Mouse (Mus musculus) erythroblast, embryonic 14.5 days (primary cell): Measurements from ENCODE around the gene Drg1. TPM values are rescaled to one million over a fixed set of nuclear protein-coding genes. Genes with fewer than 3 reads are reported as not detected.

ENCODE experiments used
- H3K27me3 ChIP-seq: 2 replicates; pipeline ENCODE4 v1.6.1; 2012; ENCODE audit warnings: inconsistent platforms; ENCODE audit not compliant: control insufficient read depth
- H3K36me3 ChIP-seq: 2 replicates; pipeline ENCODE4 v1.6.1; 2012; ENCODE audit warnings: mild to moderate bottlenecking, inconsistent platforms; ENCODE audit not compliant: control insufficient read depth
- H3K4me1 ChIP-seq: 2 replicates; pipeline ENCODE4 v1.6.1; 2012; ENCODE audit warnings: inconsistent platforms; ENCODE audit not compliant: control insufficient read depth
- H3K4me3 ChIP-seq: replicated peaks from 2 replicates; pipeline ENCODE3; 2012; ENCODE audit warnings: moderate library complexity, mild to moderate bottlenecking, inconsistent platforms
- H3K9me3 ChIP-seq: 2 replicates; pipeline ENCODE4 v1.6.1; 2012; ENCODE audit warnings: low read length, inconsistent platforms, mixed read lengths; ENCODE audit not compliant: control insufficient read depth
- GATA1 ChIP-seq: IDR thresholded peaks from 2 replicates; pipeline ENCODE4 v1.6.1; 2012; ENCODE audit warnings: low read length, inconsistent platforms, mixed read lengths
- TAL1 ChIP-seq: IDR thresholded peaks from 3 replicates; pipeline ENCODE4 v1.6.1; 2012; ENCODE audit warnings: low read length, inconsistent platforms, mixed read lengths
- polyA plus RNA-seq: library from polyadenylated mRNA; stranded (reverse); fragments of >175 nt; gene quantifications from 2 replicates; pipeline ENCODE4 v1.2.3, GENCODE M21; 2012

Drg1 gene
- 3.4 and 5.6 TPM in 2 replicates for polyA plus RNA-seq

DNA sequence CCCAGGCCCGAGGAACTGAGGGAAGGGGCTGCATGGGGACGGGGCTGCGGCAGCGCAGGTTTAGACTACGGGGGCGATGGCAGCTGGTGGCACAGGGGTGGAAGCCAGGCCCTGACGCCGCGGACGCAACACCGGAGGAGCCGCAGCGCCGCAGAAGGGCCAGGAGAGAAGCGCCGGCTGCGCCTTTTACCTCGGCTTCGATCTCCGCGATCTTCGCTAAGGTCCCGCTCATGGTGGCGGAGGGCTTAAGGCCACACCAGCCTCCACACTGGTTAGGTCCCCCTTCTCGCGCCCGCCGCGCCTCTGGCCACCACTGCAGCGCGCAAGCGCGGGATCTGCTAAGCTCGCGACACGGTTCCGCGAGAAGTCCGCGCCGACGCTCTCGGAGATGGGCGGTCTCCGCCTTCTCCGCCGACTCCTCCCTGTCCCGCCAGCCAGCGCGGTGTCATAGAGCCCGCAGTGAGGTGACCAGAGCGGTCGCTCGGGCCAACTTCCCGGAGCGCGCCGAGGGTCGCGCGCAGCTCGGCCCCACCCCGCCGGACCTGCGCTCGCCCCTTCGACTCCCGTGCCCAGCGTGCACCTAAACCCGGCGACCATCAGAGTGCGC is at the start of gene Drg1:
Gene Drg1 (minus strand): TSS at position 337 of the 607 bp plus-strand sequence.
- Histone ChIP-seq H3K4me3 (peak within 1 kb of the TSS; percentile 70), H3K9me3 (no peaks in the 10 kb centered on the region), H3K4me1 (peaks cover 32% of the 10 kb centered on the region), H3K27me3 (no peaks in the 10 kb centered on the region), H3K36me3 (peaks cover 36% of the 10 kb centered on the region)
- TF ChIP-seq TAL1 (no peak), GATA1 (no peak)

DNA sequence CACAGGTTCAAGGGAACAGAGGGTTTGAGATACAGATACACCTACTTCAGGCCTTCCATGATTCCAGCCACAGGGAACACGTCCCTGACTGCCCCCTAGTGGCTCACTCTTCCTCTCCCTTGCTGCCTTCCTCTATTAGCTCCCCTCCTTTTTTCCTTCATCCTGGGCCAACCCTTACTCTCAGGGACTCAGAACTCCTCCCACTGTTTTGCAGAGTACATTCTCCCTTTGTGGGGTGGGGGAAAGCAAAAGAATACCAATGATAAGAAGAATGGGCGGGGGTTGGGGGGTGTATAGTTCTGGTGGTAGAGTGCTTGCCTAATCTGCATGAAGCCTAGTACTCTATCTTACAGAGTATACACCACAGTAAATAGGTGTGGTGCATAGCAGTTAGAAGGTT is 47.9 kb upstream of the Drg1 start:
- Histone ChIP-seq H3K27me3 (no peaks in the 10 kb centered on the region), H3K4me3 (no peak overlapping the region), H3K36me3 (peaks cover 35% of the 10 kb centered on the region), H3K9me3 (no peaks in the 10 kb centered on the region), H3K4me1 (peaks cover 27% of the 10 kb centered on the region)
- TF ChIP-seq GATA1 (no peak), TAL1 (no peak)

DNA sequence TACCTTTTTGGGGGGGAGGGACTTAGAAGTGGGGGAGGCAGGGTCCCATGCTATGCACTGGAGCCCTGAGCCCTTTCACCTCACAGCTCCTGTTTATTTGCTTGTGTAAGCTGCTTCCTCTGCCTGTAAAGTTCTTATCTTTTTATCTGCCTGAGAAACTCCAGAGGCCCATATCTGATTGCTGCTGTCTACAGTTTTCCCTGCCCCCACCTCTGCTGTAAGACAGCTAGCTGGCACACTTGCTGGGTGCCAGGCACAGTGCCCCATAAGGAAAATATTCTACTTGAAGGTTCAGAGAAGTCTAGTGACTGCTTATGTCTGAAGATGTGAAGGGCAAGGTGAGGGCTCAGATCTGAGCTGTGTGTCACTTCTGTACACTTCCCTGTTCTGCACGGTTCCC is 47.1 kb upstream of the Drg1 start:
- Histone ChIP-seq H3K4me1 (peaks cover 27% of the 10 kb centered on the region), H3K4me3 (no peak overlapping the region), H3K27me3 (no peaks in the 10 kb centered on the region), H3K36me3 (peaks cover 44% of the 10 kb centered on the region), H3K9me3 (no peaks in the 10 kb centered on the region)
- no peak for TF ChIP-seq GATA1
- no peak for TF ChIP-seq TAL1

DNA sequence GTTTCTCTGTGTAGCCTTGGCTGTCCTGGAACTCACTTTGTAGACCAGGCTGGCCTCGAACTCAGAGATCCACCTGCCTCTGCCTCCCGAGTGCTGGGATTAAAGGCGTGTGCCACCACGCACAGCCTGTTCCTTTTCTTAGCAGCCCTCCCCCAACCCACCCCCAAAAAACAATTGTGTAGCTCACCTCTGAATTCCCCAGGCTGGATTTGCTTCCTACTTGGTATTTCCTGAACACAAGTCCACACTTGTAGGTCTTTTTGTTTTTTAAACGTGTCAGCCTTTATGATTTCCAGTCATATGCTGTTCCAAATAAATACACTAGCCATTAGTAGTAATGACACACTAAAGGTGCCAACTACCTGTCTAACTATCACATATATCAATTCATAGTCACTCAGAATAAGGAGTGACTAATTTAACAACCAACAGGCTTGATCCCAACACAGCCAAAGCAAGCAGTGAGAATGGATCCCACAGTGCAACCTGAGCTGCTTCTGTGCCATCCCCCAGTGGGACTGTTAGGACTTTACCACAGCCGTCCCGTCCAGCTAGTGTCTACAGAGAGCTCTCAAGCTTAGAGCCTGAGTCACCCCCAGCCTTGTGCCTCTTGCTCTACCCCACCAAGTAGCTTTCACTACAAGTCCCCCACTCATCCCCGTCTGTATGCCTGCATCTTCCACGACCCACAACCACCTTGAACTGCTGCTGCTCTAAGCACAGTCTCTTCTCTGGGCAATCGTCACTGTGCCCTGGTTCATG is 45.6 kb upstream of the Drg1 start:
- no peaks in the 10 kb centered on the region for H3K9me3 ChIP-seq
- H3K4me1 ChIP-seq, result peaks cover 27% of the 10 kb centered on the region
- H3K36me3 ChIP-seq, result peaks cover 59% of the 10 kb centered on the region
- H3K27me3 ChIP-seq, result no peaks in the 10 kb centered on the region
- TF ChIP-seq TAL1, result no peak
- TF ChIP-seq GATA1, result no peak
- no peak overlapping the region for H3K4me3 ChIP-seq

DNA sequence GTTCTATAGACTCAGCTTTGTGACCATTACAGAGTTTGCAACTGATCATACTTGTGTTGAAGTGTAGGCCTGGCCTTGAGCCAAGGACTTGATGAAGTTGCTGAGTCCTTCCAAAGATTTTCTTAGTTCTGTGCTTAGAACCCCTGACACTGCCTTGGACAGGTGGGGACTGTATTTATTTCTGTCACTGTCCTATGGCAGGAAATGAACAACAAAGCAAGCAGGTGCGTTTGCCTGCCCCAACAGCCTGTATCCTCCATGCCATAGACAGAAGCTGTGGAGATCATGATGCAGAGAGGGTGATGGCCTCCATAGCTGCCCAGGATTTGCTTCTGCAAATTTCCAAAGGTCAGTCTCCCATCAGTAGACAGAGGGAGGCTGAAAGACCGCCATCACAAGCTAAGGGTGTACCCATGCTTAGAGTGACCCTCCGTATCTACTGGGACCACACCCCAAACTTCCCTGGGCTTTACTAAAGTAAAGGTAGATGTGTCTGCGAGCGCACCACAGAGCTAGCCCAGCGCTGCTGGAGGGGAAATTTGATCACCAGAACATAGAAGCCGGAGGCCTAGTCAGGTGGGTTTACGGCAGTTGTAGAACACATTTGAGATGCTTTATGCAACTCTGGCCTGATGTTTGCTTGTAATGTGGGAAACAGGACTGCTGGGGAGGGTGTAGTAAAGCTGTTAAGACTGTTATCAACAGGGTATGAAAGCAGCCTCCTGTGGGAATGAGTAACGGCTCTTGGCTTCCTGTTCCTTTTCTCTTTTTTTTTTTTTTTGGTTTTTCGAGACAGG is 44.8 kb upstream of the Drg1 start:
- peaks cover 27% of the 10 kb centered on the region for H3K4me1 ChIP-seq
- no peak overlapping the region for H3K4me3 ChIP-seq
- TF ChIP-seq GATA1 (no peak), TAL1 (no peak)
- no peaks in the 10 kb centered on the region for H3K27me3 ChIP-seq
- H3K9me3 ChIP-seq, result no peaks in the 10 kb centered on the region
- peaks cover 67% of the 10 kb centered on the region for H3K36me3 ChIP-seq

DNA sequence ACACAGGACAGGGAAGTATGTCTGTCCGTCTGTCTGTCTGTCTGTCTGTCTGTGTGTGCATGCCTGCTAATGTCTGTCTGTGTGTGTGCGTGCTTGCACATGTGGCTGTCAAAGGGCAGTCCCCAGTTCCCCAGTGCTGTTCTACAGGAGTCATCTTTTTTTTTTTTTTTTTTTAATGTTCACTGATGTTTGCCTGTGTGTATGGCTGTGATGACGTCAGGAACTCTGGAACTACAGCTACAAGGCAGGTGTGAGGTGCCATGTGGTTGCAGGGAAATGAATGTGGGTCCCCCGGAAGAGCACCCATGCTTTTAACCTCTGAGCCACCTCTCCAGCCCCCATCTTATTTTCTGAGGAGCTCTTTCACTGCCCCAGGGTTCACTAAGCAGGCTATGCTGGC is 43.7 kb upstream of the Drg1 start:
- Histone ChIP-seq H3K27me3 (no peaks in the 10 kb centered on the region), H3K4me1 (peaks cover 27% of the 10 kb centered on the region), H3K9me3 (no peaks in the 10 kb centered on the region), H3K36me3 (peaks cover 78% of the 10 kb centered on the region), H3K4me3 (no peak overlapping the region)
- TF ChIP-seq GATA1 (no peak), TAL1 (no peak)

DNA sequence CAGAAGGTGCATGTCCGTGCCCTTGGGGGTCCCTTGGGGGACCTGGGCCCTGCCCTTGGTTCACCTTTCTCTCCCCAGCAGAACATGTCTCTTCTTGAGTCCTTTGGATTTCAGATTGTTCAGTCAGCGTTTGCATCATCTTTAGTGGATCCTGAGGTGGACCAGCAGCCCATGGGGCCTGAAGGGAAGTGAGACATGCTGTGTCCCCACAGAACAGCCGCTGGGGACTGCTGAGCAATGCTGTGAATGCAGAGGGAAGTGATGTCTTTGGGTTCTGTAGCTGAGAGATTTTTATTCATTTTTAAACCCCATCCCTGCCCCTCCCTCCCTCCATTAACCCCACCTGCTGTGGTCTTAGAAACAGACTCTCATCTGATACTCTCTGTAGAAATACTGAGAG is 41.7 kb upstream of the Drg1 start:
- Histone ChIP-seq H3K9me3 (no peaks in the 10 kb centered on the region), H3K4me3 (no peak overlapping the region), H3K27me3 (no peaks in the 10 kb centered on the region), H3K36me3 (peaks cover 91% of the 10 kb centered on the region), H3K4me1 (peaks cover 13% of the 10 kb centered on the region)
- no peak for TF ChIP-seq TAL1
- no peak for TF ChIP-seq GATA1

DNA sequence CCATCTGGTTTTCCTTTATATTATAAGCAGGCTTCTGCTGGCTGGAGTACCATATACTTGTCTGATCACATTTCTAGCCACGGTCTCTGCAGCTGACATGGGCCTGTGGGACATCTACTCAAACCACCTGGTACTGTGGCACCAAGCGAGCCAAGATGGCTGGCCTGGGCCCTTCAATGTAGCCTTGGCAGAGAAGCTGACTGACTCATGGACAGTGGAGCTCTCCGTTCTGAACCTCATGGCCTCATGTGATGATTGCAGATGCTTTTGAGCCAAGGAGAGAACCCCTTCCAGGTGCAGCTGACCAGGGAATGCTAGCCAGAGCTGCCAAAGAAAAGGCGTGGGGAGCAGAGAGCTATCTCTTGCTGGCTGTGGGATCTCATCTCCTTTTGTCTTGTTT is 39.6 kb upstream of the Drg1 start:
- peaks cover 96% of the 10 kb centered on the region for H3K36me3 ChIP-seq

DNA sequence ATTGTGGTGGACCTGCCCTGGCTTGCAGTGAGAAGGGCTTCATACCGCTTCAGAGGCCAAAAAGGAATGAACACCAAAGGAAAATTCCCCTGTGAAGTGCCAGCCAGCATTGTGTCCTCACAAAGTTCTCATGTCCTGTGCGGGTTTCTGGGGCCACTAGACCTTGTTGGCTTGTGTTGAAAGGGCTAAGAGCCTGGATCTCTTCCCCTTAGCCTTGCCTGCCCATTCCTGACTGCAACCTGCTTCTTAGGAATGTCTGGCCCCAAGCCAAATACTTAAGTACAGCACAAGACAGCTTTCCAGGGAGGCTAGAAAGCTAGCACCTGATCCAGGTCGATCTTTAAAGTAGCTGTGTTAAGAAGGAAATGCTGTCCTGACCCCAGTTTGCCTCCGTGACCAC is 36.6 kb upstream of the Drg1 start:
- Histone ChIP-seq H3K36me3 (peaks cover 95% of the 10 kb centered on the region), H3K4me1 (no peaks in the 10 kb centered on the region), H3K4me3 (no peak overlapping the region), H3K27me3 (no peaks in the 10 kb centered on the region), H3K9me3 (no peaks in the 10 kb centered on the region)
- TF ChIP-seq GATA1, result no peak
- no peak for TF ChIP-seq TAL1

More for the DNA sequence above, 39.6 kb upstream of the Drg1 start:
- no peaks in the 10 kb centered on the region for H3K9me3 ChIP-seq
- TF ChIP-seq GATA1, result no peak
- no peak overlapping the region for H3K4me3 ChIP-seq
- H3K27me3 ChIP-seq, result no peaks in the 10 kb centered on the region
- H3K4me1 ChIP-seq, result peaks cover 2% of the 10 kb centered on the region

DNA sequence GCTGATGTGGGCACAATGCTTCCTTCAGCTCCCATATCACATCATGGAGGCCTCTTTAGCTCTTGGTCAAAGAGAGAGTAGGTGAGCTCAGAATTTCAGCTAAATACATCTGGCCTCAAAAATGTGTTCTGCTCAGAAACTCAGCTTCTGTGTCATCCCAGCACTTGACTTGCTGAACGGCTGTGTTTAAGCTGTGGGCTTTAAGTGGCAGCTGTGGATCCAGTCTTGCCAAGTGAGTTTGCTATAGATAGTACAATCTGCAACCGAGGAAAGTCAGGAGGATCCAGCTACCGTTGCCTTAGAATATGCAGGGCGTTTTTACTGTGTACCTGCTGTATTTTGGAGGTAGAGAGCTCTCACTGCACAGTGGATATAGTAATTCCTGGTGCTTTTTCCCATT is 36.2 kb upstream of the Drg1 start:
- Histone ChIP-seq H3K4me3 (no peak overlapping the region), H3K9me3 (no peaks in the 10 kb centered on the region), H3K4me1 (no peaks in the 10 kb centered on the region; the same call in 1 of the 2 replicates), H3K27me3 (no peaks in the 10 kb centered on the region), H3K36me3 (peaks cover 95% of the 10 kb centered on the region)
- no peak for TF ChIP-seq GATA1
